ENCODE assay signal across 9 mouse cellular contexts in genomic region chr8:128272866-128273344, GRCm38 (mm10).
A peak's percentile ranks its signal among the peaks of the same experiment; 100 is the strongest.
DNase-seq lines count a peak whose midpoint lies in the region; ATAC-seq lines count a peak whose summit lies in the region.
"Had no signal": no experiment of that assay in that cellular context is flagged by ENCODE, and none has a peak within 500 bp of the region (broad histone marks: within the 10 kb centered on the region; RNA-seq: fewer than 3 reads in every experiment).

No protein-coding gene starts in this region.

- H3K27me3 ChIP-seq in lung, embryonic 15.5 days, result no peaks in the 10 kb centered on the region

- no peak overlapping the region for H3K4me3 ChIP-seq in lung, embryonic 15.5 days

- H3K36me3 ChIP-seq in lung, embryonic 15.5 days, result no peaks in the 10 kb centered on the region

- no peak overlapping the region for H3K4me2 ChIP-seq in lung, embryonic 15.5 days

- 13% methylated on average over 3 of the region's 3 CpGs for WGBS in lung, embryonic 15.5 days

- peak; percentile 77 for ATAC-seq in lung, embryonic 15.5 days (ENCODE audit: borderline replicate concordance, extremely low read depth, low FRiP score, low TSS enrichment)

- H3K4me1 ChIP-seq in lung, embryonic 15.5 days, result peaks cover 24% of the 10 kb centered on the region

- DNase-seq in layer of hippocampus, adult 9-11 months, result peak; percentile 51
- no peak for DNase-seq in layer of hippocampus, adult 9-10 months (ENCODE audit: low spot score)
- DNase-seq in adrenal gland, adult 8-10 months, result peak; percentile 85
- DNase-seq in gastrocnemius, adult 18-20 months (ENCODE audit: low spot score), result peak; percentile 10
- peak; percentile 73 for DNase-seq in heart, postnatal 4 days
- DNase-seq in c-Kit-positive CD71-positive TER-119-positive erythroid progenitor cells, embryonic 14.5 days (ENCODE audit: low spot score), result no peak
- DNase-seq in cerebellum, adult 18-20 months, result no peak

- no peaks in the 10 kb centered on the region for H3K9me3 ChIP-seq in lung, embryonic 15.5 days

- no peak overlapping the region for H3K9ac ChIP-seq in lung, embryonic 15.5 days
- H3K9ac ChIP-seq: liver, embryonic 14.5 days had no signal

- H3K27ac ChIP-seq in lung, embryonic 15.5 days, result peak overlapping the region; percentile 57
- H3K27ac ChIP-seq: liver, embryonic 14.5 days had no signal

Comparison
In these comparisons a context has a peak if more than half of its experiments do, and no peak if none do; other contexts are left out.
1. DNase-seq: peak in layer of hippocampus, adult 9-11 months (single experiment), adrenal gland, adult 8-10 months (single experiment), gastrocnemius, adult 18-20 months (single experiment) and heart, postnatal 4 days (single experiment); none in layer of hippocampus, adult 9-10 months (single experiment), c-Kit-positive CD71-positive TER-119-positive erythroid progenitor cells, embryonic 14.5 days (single experiment) and cerebellum, adult 18-20 months (0 of 2).